Mouse (Mus musculus) neural tube, embryonic 11.5 days (tissue): ENCODE results near the gene Ddit4. TPM values are rescaled to one million over a fixed set of nuclear protein-coding genes. Genes with fewer than 3 reads are reported as not detected.

Experiments
- ATAC-seq: fragments of 200-750 bp; cut with Nextera tagmentation; 2 replicates; pipeline ENCODE4 v1.8.0; 2017; ENCODE audit warnings: moderate number of reproducible peaks, mild to moderate bottlenecking, moderate TSS enrichment, moderate library complexity; ENCODE audit not compliant: insufficient read depth, low FRiP score, low TSS enrichment
- DNase-seq: peaks from one replicate; pipeline ENCODE4 v3.0.0-alpha.2; 2015; ENCODE audit warnings: low spot score
- H3K27ac ChIP-seq: fragments of 300-500 bp; sonication (generic); 2 replicates; pipeline ENCODE4 v1.5.1; 2014; ENCODE audit warnings: low read depth, mild to moderate bottlenecking, low read length
- H3K27me3 ChIP-seq: fragments of 300-500 bp; sonication (generic); 2 replicates; pipeline ENCODE4 v1.6.1; 2014; ENCODE audit warnings: mild to moderate bottlenecking, low read length, mixed read lengths; ENCODE audit not compliant: control insufficient read depth, insufficient read depth
- H3K36me3 ChIP-seq: fragments of 300-500 bp; sonication (generic); 2 replicates; pipeline ENCODE4 v1.6.1; 2014; ENCODE audit warnings: mild to moderate bottlenecking, low read length, moderate library complexity, mixed read lengths; ENCODE audit not compliant: control insufficient read depth, insufficient read depth
- H3K4me1 ChIP-seq: fragments of 300-500 bp; sonication (generic); 2 replicates; pipeline ENCODE4 v1.6.1; 2014; ENCODE audit warnings: low read length, mixed read lengths; ENCODE audit not compliant: control insufficient read depth, insufficient read depth
- H3K4me2 ChIP-seq: fragments of 300-500 bp; sonication (generic); 2 replicates; pipeline ENCODE4 v1.6.1; 2014; ENCODE audit warnings: low read depth, mild to moderate bottlenecking, moderate library complexity
- H3K4me3 ChIP-seq: fragments of 300-500 bp; sonication (generic); 2 replicates; pipeline ENCODE4 v1.5.1; 2014; ENCODE audit warnings: low read depth, low read length
- H3K9ac ChIP-seq: fragments of 300-500 bp; sonication (generic); 2 replicates; pipeline ENCODE4 v1.6.1; 2014; ENCODE audit warnings: mild to moderate bottlenecking, low read length
- H3K9me3 ChIP-seq: fragments of 300-500 bp; sonication (generic); 2 replicates; pipeline ENCODE4 v1.6.1; 2016; ENCODE audit warnings: low read length; ENCODE audit not compliant: control insufficient read depth
- WGBS: fragments of 180-500 bp; shearing (Covaris S2); extraction: QIAGEN DNeasy Blood & Tissue Kit; methylation state at CpG from one replicate; pipeline ENCODE4 v1.1.7; 2014; 5-methylcytosine and 5-hydroxymethylcytosine counted together
- polyA plus RNA-seq: library from polyadenylated mRNA; unstranded; fragments of >200 nt; fragmentation: Nextera tagmentation; extraction: Ambion mirVana; gene quantifications from 2 replicates; pipeline ENCODE4 v1.2.1, GENCODE M21; 2014

Ddit4 gene
- polyA plus RNA-seq, 1 experiment from 2014 or later: 5.2 TPM

- H3K27me3 ChIP-seq: no peaks in the 10 kb centered on the region
- WGBS: 71% methylated on average over 1 of the region's 1 CpGs
- H3K9ac ChIP-seq: no peak overlapping the region
- H3K4me3 ChIP-seq: no peak overlapping the region
- H3K27ac ChIP-seq: no peak overlapping the region
- H3K36me3 ChIP-seq: no peaks in the 10 kb centered on the region
- H3K4me1 ChIP-seq: peaks cover 13% of the 10 kb centered on the region
- ATAC-seq: no peak
- no peak for DNase-seq
- no peak overlapping the region for H3K4me2 ChIP-seq
- no peaks in the 10 kb centered on the region for H3K9me3 ChIP-seq
These were observed 12.6 kb downstream of the Ddit4 start for GRCm38 (mm10) chr10:59939081-59939480.

GRCm38 (mm10) chr10:59938662-59939061, 13.0 kb downstream of the Ddit4 start:
- no peak overlapping the region for H3K27ac ChIP-seq
- H3K27me3 ChIP-seq: no peaks in the 10 kb centered on the region
- ATAC-seq (no peak), DNase-seq (no peak)
- 83% methylated on average over 5 of the region's 5 CpGs for WGBS
- H3K4me1 ChIP-seq: peaks cover 13% of the 10 kb centered on the region
- no peaks in the 10 kb centered on the region for H3K9me3 ChIP-seq
- no peak overlapping the region for H3K4me3 ChIP-seq
- no peaks in the 10 kb centered on the region for H3K36me3 ChIP-seq
- no peak overlapping the region for H3K9ac ChIP-seq
- H3K4me2 ChIP-seq: no peak overlapping the region

GRCm38 (mm10) chr10:59936058-59936856, 15.4 kb downstream of the Ddit4 start:
- no peak overlapping the region for H3K9ac ChIP-seq
- no peak overlapping the region for H3K4me2 ChIP-seq
- peaks cover 3% of the 10 kb centered on the region; the same call in 1 of the 2 replicates for H3K4me1 ChIP-seq
- H3K9me3 ChIP-seq: no peaks in the 10 kb centered on the region
- DNase-seq: no peak
- WGBS: 50% methylated on average over 8 of the region's 8 CpGs
- no peaks in the 10 kb centered on the region for H3K27me3 ChIP-seq
- no peak overlapping the region for H3K4me3 ChIP-seq
- no peaks in the 10 kb centered on the region for H3K36me3 ChIP-seq
- no peak overlapping the region for H3K27ac ChIP-seq
- ATAC-seq: no peak

- H3K4me1 ChIP-seq: peaks cover 3% of the 10 kb centered on the region; the same call in 1 of the 2 replicates
- no peak for ATAC-seq
- H3K4me2 ChIP-seq: no peak overlapping the region
- no peaks in the 10 kb centered on the region for H3K36me3 ChIP-seq
- WGBS: 30% methylated on average over 3 of the region's 3 CpGs
- no peaks in the 10 kb centered on the region for H3K27me3 ChIP-seq
- H3K9ac ChIP-seq: no peak overlapping the region
- no peak for DNase-seq
- no peaks in the 10 kb centered on the region for H3K9me3 ChIP-seq
- no peak overlapping the region for H3K4me3 ChIP-seq
- no peak overlapping the region for H3K27ac ChIP-seq
These were observed 17.6 kb downstream of the Ddit4 start for GRCm38 (mm10) chr10:59934039-59934438.

GRCm38 (mm10) chr10:59932521-59932920, 19.1 kb downstream of the Ddit4 start:
- Histone ChIP-seq H3K9ac (no peak overlapping the region), H3K27me3 (no peaks in the 10 kb centered on the region), H3K36me3 (no peaks in the 10 kb centered on the region), H3K4me3 (no peak overlapping the region), H3K4me1 (peaks cover 3% of the 10 kb centered on the region; the same call in 1 of the 2 replicates), H3K27ac (no peak overlapping the region), H3K4me2 (no peak overlapping the region), H3K9me3 (no peaks in the 10 kb centered on the region)
- ATAC-seq: no peak
- DNase-seq: no peak
- WGBS: 88% methylated on average over 6 of the region's 6 CpGs

- no peak for ATAC-seq
These were observed 20.6 kb downstream of the Ddit4 start for GRCm38 (mm10) chr10:59930996-59931395.

GRCm38 (mm10) chr10:59929205-59929604, 22.4 kb downstream of the Ddit4 start:
- H3K4me1 ChIP-seq: peaks cover under 1% of the 10 kb centered on the region; the same call in 1 of the 2 replicates
- DNase-seq: no peak
- no peak for ATAC-seq
- no peaks in the 10 kb centered on the region for H3K36me3 ChIP-seq
- WGBS: 88% methylated on average over 7 of the region's 7 CpGs
- no peak overlapping the region for H3K4me2 ChIP-seq
- H3K9ac ChIP-seq: no peak overlapping the region
- H3K27me3 ChIP-seq: no peaks in the 10 kb centered on the region
- no peaks in the 10 kb centered on the region for H3K9me3 ChIP-seq
- H3K4me3 ChIP-seq: no peak overlapping the region
- H3K27ac ChIP-seq: no peak overlapping the region

More at GRCm38 (mm10) chr10:59930996-59931395, 20.6 kb downstream of the Ddit4 start:
- Histone ChIP-seq H3K36me3 (no peaks in the 10 kb centered on the region), H3K27ac (no peak overlapping the region), H3K4me1 (peaks cover 3% of the 10 kb centered on the region; the same call in 1 of the 2 replicates), H3K4me2 (no peak overlapping the region), H3K27me3 (no peaks in the 10 kb centered on the region), H3K9me3 (no peaks in the 10 kb centered on the region), H3K9ac (no peak overlapping the region), H3K4me3 (no peak overlapping the region)
- DNase-seq: no peak
- WGBS: 34% methylated on average over 10 of the region's 10 CpGs

GRCm38 (mm10) chr10:59924305-59924704, 27.3 kb downstream of the Ddit4 start:
- ATAC-seq (no peak), DNase-seq (no peak)
- no peak overlapping the region for H3K27ac ChIP-seq
- WGBS: 31% methylated on average over 3 of the region's 3 CpGs
- H3K9ac ChIP-seq: no peak overlapping the region
- H3K36me3 ChIP-seq: no peaks in the 10 kb centered on the region
- no peak overlapping the region for H3K4me2 ChIP-seq
- no peaks in the 10 kb centered on the region for H3K9me3 ChIP-seq
- H3K4me3 ChIP-seq: no peak overlapping the region
- H3K4me1 ChIP-seq: peaks cover 11% of the 10 kb centered on the region
- H3K27me3 ChIP-seq: no peaks in the 10 kb centered on the region

- Histone ChIP-seq H3K9ac (no peak overlapping the region), H3K27me3 (no peaks in the 10 kb centered on the region), H3K36me3 (no peaks in the 10 kb centered on the region), H3K27ac (no peak overlapping the region), H3K4me1 (peaks cover 11% of the 10 kb centered on the region), H3K4me3 (no peak overlapping the region), H3K9me3 (no peaks in the 10 kb centered on the region), H3K4me2 (no peak overlapping the region)
- WGBS: 81% methylated on average over 2 of the region's 2 CpGs
- DNase-seq: no peak
- no peak for ATAC-seq
These were observed 28.1 kb downstream of the Ddit4 start for GRCm38 (mm10) chr10:59923493-59923892.
